Mouse (Mus musculus) liver, embryonic 13.5 days (tissue): ENCODE data around the gene Frmd4b. TPM values are rescaled to one million over a fixed set of nuclear protein-coding genes. Genes with fewer than 3 reads are reported as not detected.
A peak's percentile ranks its signal among the peaks of the same experiment; 100 is the strongest.
"Not testable (repeated sequence)": the region's sequence is repeated elsewhere in the genome, so short reads cannot be mapped to it uniquely, and the experiment has no call there.

Experiments
- ATAC-seq: fragments of 200-750 bp; cut with Nextera tagmentation; 2 replicates; pipeline ENCODE4 v1.8.0; 2017; ENCODE audit warnings: low read depth, mild to moderate bottlenecking, moderate number of reproducible peaks, moderate library complexity
- DNase-seq: peaks from one replicate; pipeline ENCODE4 v3.0.0; 2022
- H3K27ac ChIP-seq: fragments of 300-500 bp; sonication (generic); 2 replicates; pipeline ENCODE4 v1.5.1; 2015; ENCODE audit warnings: moderate library complexity, mild to moderate bottlenecking, inconsistent platforms
- H3K27me3 ChIP-seq: fragments of 300-500 bp; sonication (generic); 2 replicates; pipeline ENCODE4 v1.6.1; 2015; ENCODE audit warnings: mild to moderate bottlenecking, inconsistent platforms
- H3K36me3 ChIP-seq: fragments of 300-500 bp; sonication (generic); 2 replicates; pipeline ENCODE4 v1.6.1; 2015; ENCODE audit warnings: mild to moderate bottlenecking, inconsistent platforms
- H3K4me1 ChIP-seq: fragments of 300-500 bp; sonication (generic); replicated peaks from 2 replicates; pipeline ENCODE4 v1.6.1; 2015; ENCODE audit warnings: inconsistent platforms
- H3K4me2 ChIP-seq: fragments of 300-500 bp; sonication (generic); 2 replicates; pipeline ENCODE4 v1.6.1; 2015; ENCODE audit warnings: inconsistent platforms, mild to moderate bottlenecking, moderate library complexity
- H3K4me3 ChIP-seq: fragments of 300-500 bp; sonication (generic); replicated peaks from 2 replicates; pipeline ENCODE4 v1.5.1; 2015; ENCODE audit warnings: mild to moderate bottlenecking, inconsistent platforms
- H3K9ac ChIP-seq: fragments of 300-500 bp; sonication (generic); 2 replicates; pipeline ENCODE4 v1.6.1; 2015; ENCODE audit warnings: mild to moderate bottlenecking, inconsistent platforms
- H3K9me3 ChIP-seq: fragments of 300-500 bp; sonication (generic); replicated peaks from 2 replicates; pipeline ENCODE4 v1.6.1; 2016; ENCODE audit warnings: inconsistent platforms
- WGBS: fragments of 180-500 bp; shearing (Covaris S2); methylation state at CpG from one replicate; pipeline ENCODE4 v1.1.7; 2015; ENCODE audit not compliant: insufficient replicate concordance; 5-methylcytosine and 5-hydroxymethylcytosine counted together
- polyA plus RNA-seq: library from polyadenylated mRNA; unstranded; fragments of >200 nt; fragmentation: Nextera tagmentation; extraction: Ambion mirVana; gene quantifications from 2 replicates; pipeline ENCODE4 v1.2.1, GENCODE M21; 2015

Frmd4b gene
- polyA plus RNA-seq, 1 experiment from 2014 or later, result 3.8 TPM

GRCm38 (mm10) chr6:97394473-97395075, 222.8 kb downstream of the Frmd4b start:
- H3K4me1 ChIP-seq, result no peaks in the 10 kb centered on the region
- ATAC-seq (no peak), DNase-seq (no peak)
- no peak overlapping the region for H3K27ac ChIP-seq
- no peak overlapping the region for H3K9ac ChIP-seq
- 61% methylated on average over 12 of the region's 12 CpGs for WGBS
- H3K9me3 ChIP-seq, result no peaks in the 10 kb centered on the region
- no peak overlapping the region for H3K4me3 ChIP-seq
- no peaks in the 10 kb centered on the region for H3K36me3 ChIP-seq
- no peaks in the 10 kb centered on the region for H3K27me3 ChIP-seq
- H3K4me2 ChIP-seq, result no peak overlapping the region

- Histone ChIP-seq H3K4me3 (no peak overlapping the region), H3K4me2 (no peak overlapping the region), H3K36me3 (no peaks in the 10 kb centered on the region), H3K27ac (no peak overlapping the region), H3K27me3 (no peaks in the 10 kb centered on the region), H3K9me3 (no peaks in the 10 kb centered on the region), H3K9ac (no peak overlapping the region), H3K4me1 (no peaks in the 10 kb centered on the region)
- DNase-seq, result no peak
- 69% methylated on average over 3 of the region's 3 CpGs for WGBS
- no peak for ATAC-seq
Observed at GRCm38 (mm10) chr6:97392912-97393311, 224.4 kb downstream of the Frmd4b start.

- ATAC-seq, result no peak
- WGBS, result 73% methylated on average over 6 of the region's 6 CpGs
- Histone ChIP-seq H3K27ac (no peak overlapping the region), H3K4me2 (no peak overlapping the region), H3K4me3 (no peak overlapping the region), H3K9ac (no peak overlapping the region), H3K27me3 (no peaks in the 10 kb centered on the region), H3K36me3 (no peaks in the 10 kb centered on the region), H3K4me1 (no peaks in the 10 kb centered on the region), H3K9me3 (no peaks in the 10 kb centered on the region)
- DNase-seq, result no peak
Observed at GRCm38 (mm10) chr6:97387388-97387787, 230.0 kb downstream of the Frmd4b start.

- no peak for DNase-seq
- H3K4me3 ChIP-seq, result no peak overlapping the region
- no peak overlapping the region for H3K4me2 ChIP-seq
- no peaks in the 10 kb centered on the region for H3K27me3 ChIP-seq
- 61% methylated on average over 5 of the region's 5 CpGs for WGBS
- no peaks in the 10 kb centered on the region for H3K4me1 ChIP-seq
- H3K36me3 ChIP-seq, result no peaks in the 10 kb centered on the region
- no peaks in the 10 kb centered on the region for H3K9me3 ChIP-seq
- H3K9ac ChIP-seq, result no peak overlapping the region
- ATAC-seq, result no peak
- no peak overlapping the region for H3K27ac ChIP-seq
Observed at GRCm38 (mm10) chr6:97384918-97385317, 232.4 kb downstream of the Frmd4b start.

- WGBS, result 78% methylated on average over 4 of the region's 4 CpGs
- H3K4me2 ChIP-seq, result no peak overlapping the region
- ATAC-seq, result no peak
Observed at GRCm38 (mm10) chr6:97381275-97381674, 236.1 kb downstream of the Frmd4b start.

GRCm38 (mm10) chr6:97370947-97371346, 246.4 kb downstream of the Frmd4b start:
- no peaks in the 10 kb centered on the region for H3K27me3 ChIP-seq
- no peaks in the 10 kb centered on the region for H3K9me3 ChIP-seq
- ATAC-seq, result no peak
- no peak overlapping the region for H3K9ac ChIP-seq
- 66% methylated on average over 2 of the region's 2 CpGs for WGBS
- no peak overlapping the region for H3K4me2 ChIP-seq
- no peaks in the 10 kb centered on the region for H3K4me1 ChIP-seq
- no peak overlapping the region for H3K27ac ChIP-seq
- H3K36me3 ChIP-seq, result no peaks in the 10 kb centered on the region
- no peak overlapping the region for H3K4me3 ChIP-seq
- DNase-seq, result no peak

More at GRCm38 (mm10) chr6:97381275-97381674, 236.1 kb downstream of the Frmd4b start:
- Histone ChIP-seq H3K27ac (no peak overlapping the region), H3K27me3 (no peaks in the 10 kb centered on the region), H3K4me1 (no peaks in the 10 kb centered on the region), H3K9me3 (no peaks in the 10 kb centered on the region), H3K4me3 (no peak overlapping the region), H3K36me3 (no peaks in the 10 kb centered on the region), H3K9ac (no peak overlapping the region)
- no peak for DNase-seq

- no peaks in the 10 kb centered on the region for H3K36me3 ChIP-seq
- DNase-seq (no peak), ATAC-seq (no peak)
- H3K9me3 ChIP-seq, result no peaks in the 10 kb centered on the region
- no peaks in the 10 kb centered on the region for H3K27me3 ChIP-seq
- 36% methylated on average over 1 of the region's 1 CpGs for WGBS
- H3K4me3 ChIP-seq, result no peak overlapping the region
- H3K4me2 ChIP-seq, result no peak overlapping the region
- H3K9ac ChIP-seq, result no peak overlapping the region
- H3K4me1 ChIP-seq, result no peaks in the 10 kb centered on the region
- no peak overlapping the region for H3K27ac ChIP-seq
Observed at GRCm38 (mm10) chr6:97370460-97370859, 246.9 kb downstream of the Frmd4b start.

GRCm38 (mm10) chr6:97363846-97364245, 253.5 kb downstream of the Frmd4b start:
- DNase-seq (no peak), ATAC-seq (no peak)
- Histone ChIP-seq H3K4me1 (no peaks in the 10 kb centered on the region), H3K36me3 (no peaks in the 10 kb centered on the region), H3K27me3 (no peaks in the 10 kb centered on the region), H3K9me3 (no peaks in the 10 kb centered on the region), H3K9ac (no peak overlapping the region), H3K4me3 (no peak overlapping the region), H3K4me2 (no peak overlapping the region), H3K27ac (no peak overlapping the region)
- 54% methylated on average over 2 of the region's 2 CpGs for WGBS

- H3K4me3 ChIP-seq, H3K36me3 ChIP-seq, DNase-seq, H3K9me3 ChIP-seq, ATAC-seq, H3K27ac ChIP-seq, H3K9ac ChIP-seq, H3K4me1 ChIP-seq, H3K4me2 ChIP-seq, H3K27me3 ChIP-seq: not testable (repeated sequence)
- WGBS, result 61% methylated on average over 4 of the region's 4 CpGs
Observed at GRCm38 (mm10) chr6:97357606-97358005, 259.7 kb downstream of the Frmd4b start.

GRCm38 (mm10) chr6:97356612-97357011, 260.7 kb downstream of the Frmd4b start:
- Histone ChIP-seq H3K4me2 (no peak overlapping the region), H3K27me3 (no peaks in the 10 kb centered on the region), H3K9ac (no peak overlapping the region), H3K4me1 (peaks cover 19% of the 10 kb centered on the region), H3K9me3 (no peaks in the 10 kb centered on the region), H3K27ac (no peak overlapping the region), H3K4me3 (no peak overlapping the region), H3K36me3 (no peaks in the 10 kb centered on the region)
- 67% methylated on average over 7 of the region's 7 CpGs for WGBS
- no peak for ATAC-seq
- no peak for DNase-seq

GRCm38 (mm10) chr6:97355141-97355540, 262.2 kb downstream of the Frmd4b start:
- ATAC-seq, result no peak
- no peak overlapping the region for H3K9ac ChIP-seq
- no peaks in the 10 kb centered on the region for H3K36me3 ChIP-seq
- H3K9me3 ChIP-seq, result no peaks in the 10 kb centered on the region
- no peak overlapping the region for H3K4me3 ChIP-seq
- H3K27ac ChIP-seq, result no peak overlapping the region
- no peak for DNase-seq
- H3K4me2 ChIP-seq, result 0 out of 2 replicates have a peak overlapping the region, but pooled peaks have one; percentile 6
- peaks cover 25% of the 10 kb centered on the region for H3K4me1 ChIP-seq
- no peaks in the 10 kb centered on the region for H3K27me3 ChIP-seq
- WGBS, result 55% methylated on average over 8 of the region's 8 CpGs

- H3K27ac ChIP-seq, result no peak overlapping the region
- H3K27me3 ChIP-seq, result no peaks in the 10 kb centered on the region
- peak; percentile 47; the same call in 1 of the 2 replicates for ATAC-seq
- H3K9ac ChIP-seq, result peak overlapping the region; percentile 15; the same call in 1 of the 2 replicates
- peak overlapping the region; percentile 45 for H3K4me2 ChIP-seq
- no peaks in the 10 kb centered on the region for H3K9me3 ChIP-seq
- no peak for DNase-seq
- 18% methylated on average over 5 of the region's 5 CpGs for WGBS
- H3K4me3 ChIP-seq, result peak overlapping the region; percentile 36
- H3K4me1 ChIP-seq, result peaks cover 36% of the 10 kb centered on the region
- no peaks in the 10 kb centered on the region for H3K36me3 ChIP-seq
Observed at GRCm38 (mm10) chr6:97353933-97354332, 263.4 kb downstream of the Frmd4b start.
